25 mouse cellular contexts compared by ENCODE assay signal in the genomic region with DNA sequence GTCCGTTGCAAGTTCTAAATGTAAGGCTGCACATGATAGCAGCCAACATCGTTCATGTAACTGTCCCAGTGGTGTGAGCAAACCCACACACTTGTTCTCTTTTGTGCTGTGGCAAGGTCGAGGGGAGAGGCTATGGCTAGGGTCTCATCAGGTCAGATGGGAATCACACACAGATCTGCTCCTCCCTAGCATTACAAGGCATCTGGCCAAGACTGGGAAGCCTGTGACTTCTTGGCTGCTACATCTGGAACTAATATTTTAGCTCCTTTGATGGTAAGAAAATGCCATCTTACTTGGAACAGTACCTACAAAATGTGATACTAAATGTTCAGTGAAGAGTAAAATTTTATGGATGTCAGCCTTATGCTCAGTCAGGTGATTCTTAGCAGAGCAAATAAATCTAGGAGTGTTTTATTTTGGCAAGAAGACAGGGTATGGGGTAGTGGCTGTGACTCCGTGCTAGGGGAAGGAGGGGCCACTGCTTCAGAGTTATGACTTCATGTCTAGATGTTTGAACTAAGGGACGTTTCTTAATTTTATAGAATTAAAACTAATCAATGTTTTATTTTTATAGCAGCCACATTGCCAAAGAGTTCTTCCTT.
A peak's percentile ranks its signal among the peaks of the same experiment; 100 is the strongest.
DNase-seq lines count a peak whose midpoint lies in the region; ATAC-seq lines count a peak whose summit lies in the region.
"Had no signal": no experiment of that assay in that cellular context is flagged by ENCODE, and none has a peak within 500 bp of the region (broad histone marks: within the 10 kb centered on the region; RNA-seq: fewer than 3 reads in every experiment).

No protein-coding gene starts in this region.

- no peak overlapping the region for H3K4me3 ChIP-seq in intestine, embryonic 16.5 days (ENCODE audit: low read length)
- H3K4me3 ChIP-seq: embryonic facial prominence, embryonic 12.5 days; forebrain, embryonic 13.5 days; heart, embryonic 10.5 days; hindbrain, embryonic 10.5 days; stomach, embryonic 15.5 days had no signal

- H3K9me3 ChIP-seq in intestine, embryonic 16.5 days (ENCODE audit: control insufficient read depth, low read length) = no peaks in the 10 kb centered on the region
- H3K9me3 ChIP-seq: embryonic facial prominence, embryonic 12.5 days; forebrain, embryonic 13.5 days; heart, embryonic 10.5 days; hindbrain, embryonic 10.5 days; stomach, embryonic 15.5 days had no signal

- intact Hi-C loops in gastrocnemius, postnatal 14 days (cut with DNase I; ENCODE audit: low total_unique reads) = loop anchor here (10.0 kb wide), 1 partner anchor 68 kb away; no protein-coding TSS in a partner anchor
- intact Hi-C loops in gastrocnemius, postnatal 36 days (cut with DNase I) = loop anchor here (5.0 kb wide), 2 partner anchors 35 to 70 kb away; no protein-coding TSS in a partner anchor

- H3K4me1 ChIP-seq in intestine, embryonic 16.5 days (ENCODE audit: control insufficient read depth, insufficient read depth, low read length) = no peaks in the 10 kb centered on the region
- H3K4me1 ChIP-seq: forebrain, embryonic 13.5 days; stomach, embryonic 15.5 days had no signal

- H3K9ac ChIP-seq in intestine, embryonic 16.5 days (ENCODE audit: low read depth, low read length) = no peak overlapping the region
- H3K9ac ChIP-seq: embryonic facial prominence, embryonic 12.5 days; forebrain, embryonic 13.5 days; stomach, embryonic 15.5 days had no signal

- H3K27me3 ChIP-seq in intestine, embryonic 16.5 days (replicated peaks; ENCODE audit: control insufficient read depth, insufficient read depth, low read length) = no peaks in the 10 kb centered on the region
- H3K27me3 ChIP-seq: embryonic facial prominence, embryonic 12.5 days; forebrain, embryonic 13.5 days; stomach, embryonic 15.5 days had no signal

- 80% methylated on average over 5 of the region's 5 CpGs for WGBS in intestine, embryonic 16.5 days

- peaks cover 7% of the 10 kb centered on the region; the same call in 1 of the 2 replicates for H3K36me3 ChIP-seq in intestine, embryonic 16.5 days (ENCODE audit: control insufficient read depth, insufficient read depth, low read length)

- no peak overlapping the region for H3K4me2 ChIP-seq in intestine, embryonic 16.5 days (ENCODE audit: low read depth, low read length)
- H3K4me2 ChIP-seq: embryonic facial prominence, embryonic 12.5 days; forebrain, embryonic 13.5 days; stomach, embryonic 15.5 days had no signal

- H3K27ac ChIP-seq in intestine, embryonic 16.5 days (ENCODE audit: low read length) = no peak overlapping the region
- H3K27ac ChIP-seq: embryonic facial prominence, embryonic 12.5 days; forebrain, embryonic 13.5 days; heart, embryonic 10.5 days; hindbrain, embryonic 10.5 days; kidney, postnatal 0 days; stomach, embryonic 15.5 days had no signal

- no peak for ATAC-seq in intestine, embryonic 16.5 days
- ATAC-seq: forebrain, embryonic 13.5 days had no signal

- DNase-seq in gastrocnemius, postnatal 14 days = peak; percentile 23
- DNase-seq in gastrocnemius, postnatal 36 days = no peak
- DNase-seq in 3T3-L1 (ENCODE audit: low read depth, low spot score) (peak; percentile 50), NIH3T3 (ENCODE audit: low read depth) (peak; percentile 10)
- peak; percentile 39 for DNase-seq in gastrocnemius, postnatal 25 days
- no peak for DNase-seq in layer of hippocampus, postnatal 14 days (ENCODE audit: low spot score in 2 of 2)
- DNase-seq in ovary, postnatal 36 days (ENCODE audit: low spot score) = no peak
- DNase-seq: adrenal gland, postnatal 14 days; cerebellum, adult 2 months; cerebellum, postnatal 25 days; kidney, adult 2 months; layer of hippocampus, adult 9-11 months; left cerebral cortex, postnatal 4 days; lung, adult 2 months; lung, postnatal 14 days; midbrain, embryonic 14.5 days; right cerebral cortex, postnatal 25 days; thymus, postnatal 25 days had no signal

Comparison
In these comparisons a context has a peak if more than half of its experiments do, and no peak if none do; other contexts are left out.
1. DNase-seq: peak in gastrocnemius, postnatal 14 days (single experiment), 3T3-L1 (single experiment), NIH3T3 (single experiment) and gastrocnemius, postnatal 25 days (single experiment); none in gastrocnemius, postnatal 36 days (0 of 2), layer of hippocampus, postnatal 14 days (0 of 2) and ovary, postnatal 36 days (single experiment).